Mouse (Mus musculus) CD4-positive, CD25-positive, alpha-beta regulatory T cell, adult 9 weeks (primary cell): ENCODE data around the gene Olfr785. TPM values are rescaled to one million over a fixed set of nuclear protein-coding genes. Genes with fewer than 3 reads are reported as not detected.

Experiments
- polyA plus RNA-seq: library from polyadenylated mRNA; unstranded; fragments of 100-300 nt; shearing (Covaris generic); gene quantifications from one replicate; pipeline ENCODE4 v1.2.1, GENCODE M21; 2017

Olfr785 gene
- not detected for polyA plus RNA-seq

DNA sequence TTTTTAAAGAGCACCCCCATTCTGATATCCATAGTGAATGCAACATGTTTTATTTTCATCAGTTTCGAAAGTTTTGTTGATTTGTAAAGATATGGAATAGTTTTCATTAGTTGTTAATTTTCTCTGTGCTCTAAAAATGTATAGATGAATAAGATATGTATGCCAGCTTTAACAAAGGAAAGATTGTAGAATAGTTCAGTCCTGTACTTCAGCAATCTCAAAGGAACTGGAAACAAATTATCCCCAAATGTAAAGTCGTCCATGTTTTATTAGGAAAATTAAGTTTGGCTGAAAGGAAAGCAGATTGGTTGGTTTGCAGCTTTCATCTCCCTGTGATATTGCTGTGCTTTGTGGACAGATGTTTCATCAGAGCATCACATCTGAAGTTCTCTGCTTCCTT lies at the start of gene Olfr785:
Olfr785 (plus strand) TSS at position 301 of the 400 bp plus-strand sequence.

DNA sequence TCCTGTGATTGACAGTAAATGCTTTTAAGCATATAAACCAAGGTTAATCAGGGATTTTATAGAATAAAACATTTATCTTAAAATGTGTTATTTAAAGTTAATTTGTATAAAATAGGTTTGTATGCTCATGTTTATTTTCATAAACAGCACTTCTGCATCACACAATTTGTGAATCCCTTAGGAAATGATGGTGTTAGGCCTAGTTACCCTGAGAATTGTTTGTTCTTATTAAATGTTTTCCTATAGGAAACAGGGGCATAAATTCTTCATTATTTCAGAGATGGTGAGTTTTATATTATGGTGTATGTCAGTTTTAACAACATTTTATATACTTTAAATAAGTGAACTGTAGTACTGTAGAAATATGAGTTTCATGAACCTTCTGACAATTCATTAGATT lies 21.4 kb upstream of the Olfr785 start, which contains the start of gene Olfr784:
Olfr784 (plus strand) TSS at position 301 of the 400 bp plus-strand sequence.

DNA sequence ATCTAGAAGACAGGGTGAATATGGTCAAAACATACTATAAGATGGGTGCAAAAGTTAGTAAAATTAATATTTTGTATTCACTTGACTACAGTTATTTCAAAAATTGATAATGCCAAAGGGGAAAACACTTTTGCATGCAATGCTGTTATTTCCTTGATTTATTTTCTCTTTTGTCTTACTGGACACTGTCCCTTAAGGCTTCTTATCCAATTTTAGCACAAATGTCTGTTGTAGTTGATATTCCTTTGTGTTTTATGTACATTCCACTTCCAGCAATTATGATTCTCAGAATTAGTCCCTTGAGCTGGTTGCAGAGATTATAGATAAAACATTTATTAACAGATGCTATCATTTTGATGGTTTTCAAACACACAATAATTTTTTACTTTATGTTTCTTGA lies 21.8 kb downstream of the Olfr785 start, which contains the start of gene Olfr786:
Olfr786 (plus strand) TSS at position 301 of the 400 bp plus-strand sequence.

Other genes with a start within 250 kb of the Olfr785 start
- gene Olfr771, start 240.7 kb upstream of the Olfr785 start, polyA plus RNA-seq: not detected
- not detected for gene Olfr772, start 227.5 kb upstream of the Olfr785 start, polyA plus RNA-seq
- gene Olfr773, start 218.0 kb upstream of the Olfr785 start, polyA plus RNA-seq: not detected
- gene Olfr774, start 169.2 kb upstream of the Olfr785 start, polyA plus RNA-seq: not detected
- gene Olfr775, start 157.0 kb upstream of the Olfr785 start, polyA plus RNA-seq: not detected
- not detected for gene Olfr776, start 146.3 kb upstream of the Olfr785 start, polyA plus RNA-seq
- gene Olfr777, start 133.9 kb upstream of the Olfr785 start, polyA plus RNA-seq: not detected
- gene Olfr780, start 87.3 kb upstream of the Olfr785 start, polyA plus RNA-seq: not detected
- not detected for gene Olfr781, start 76.6 kb upstream of the Olfr785 start, polyA plus RNA-seq
- not detected for gene Olfr782, start 56.6 kb upstream of the Olfr785 start, polyA plus RNA-seq
- not detected for gene Olfr784, start 21.3 kb upstream of the Olfr785 start, polyA plus RNA-seq
- not detected for gene Olfr786, start 21.9 kb downstream of the Olfr785 start, polyA plus RNA-seq
- not detected for gene Olfr787, start 56.4 kb downstream of the Olfr785 start, polyA plus RNA-seq
- not detected for gene Olfr788, start 65.6 kb downstream of the Olfr785 start, polyA plus RNA-seq
- not detected for gene Olfr789, start 79.3 kb downstream of the Olfr785 start, polyA plus RNA-seq
- not detected for gene Olfr790, start 93.1 kb downstream of the Olfr785 start, polyA plus RNA-seq
- not detected for gene Olfr791, start 116.4 kb downstream of the Olfr785 start, polyA plus RNA-seq
- gene Olfr792, start 133.7 kb downstream of the Olfr785 start, polyA plus RNA-seq: not detected
- not detected for gene Olfr794, start 162.2 kb downstream of the Olfr785 start, polyA plus RNA-seq
- not detected for gene Olfr796, start 207.1 kb downstream of the Olfr785 start, polyA plus RNA-seq
- gene Olfr798, start 222.5 kb downstream of the Olfr785 start, polyA plus RNA-seq: 0.07 TPM
- gene Olfr799, start 232.1 kb downstream of the Olfr785 start, polyA plus RNA-seq: not detected